Mouse (Mus musculus) macrophage (primary cell): Measurements from ENCODE around the gene Pold2. TPM values are rescaled to one million over a fixed set of nuclear protein-coding genes. Genes with fewer than 3 reads are reported as not detected.
"Not testable (repeated sequence)": the region's sequence is repeated elsewhere in the genome, so short reads cannot be mapped to it uniquely, and the experiment has no call there.

Experiments used
- H3K27ac ChIP-seq: fragments of 350-480 bp; formaldehyde crosslinking; 2 replicates; pipeline ENCODE4 v1.9.0; 2021
- H3K36me3 ChIP-seq: fragments of 350-480 bp; formaldehyde crosslinking; 2 replicates; pipeline ENCODE4 v1.9.0; 2021; ENCODE audit errors: inconsistent target
- H3K4me3 ChIP-seq: fragments of 350-480 bp; formaldehyde crosslinking; 2 replicates; pipeline ENCODE4 v1.9.0; 2021; ENCODE audit errors: inconsistent target
- H3K79me2 ChIP-seq: fragments of 350-480 bp; formaldehyde crosslinking; 2 replicates; pipeline ENCODE4 v1.9.0; 2021; ENCODE audit errors: inconsistent target
- WGBS: methylation state at CpG from one replicate; pipeline ENCODE4 v1.1.7; 2026; ENCODE audit warnings: inconsistent platforms; ENCODE audit not compliant: missing documents; 5-methylcytosine and 5-hydroxymethylcytosine counted together
- polyA plus RNA-seq: library from polyadenylated mRNA; stranded (reverse); fragments of 250-400 nt; gene quantifications from 3 replicates; pipeline ENCODE4 v1.2.4, GENCODE M21; 2018; ENCODE audit warnings: inconsistent platforms

Pold2 gene
- polyA plus RNA-seq, 1 experiment from 2014 or later = 9.5 TPM

DNA sequence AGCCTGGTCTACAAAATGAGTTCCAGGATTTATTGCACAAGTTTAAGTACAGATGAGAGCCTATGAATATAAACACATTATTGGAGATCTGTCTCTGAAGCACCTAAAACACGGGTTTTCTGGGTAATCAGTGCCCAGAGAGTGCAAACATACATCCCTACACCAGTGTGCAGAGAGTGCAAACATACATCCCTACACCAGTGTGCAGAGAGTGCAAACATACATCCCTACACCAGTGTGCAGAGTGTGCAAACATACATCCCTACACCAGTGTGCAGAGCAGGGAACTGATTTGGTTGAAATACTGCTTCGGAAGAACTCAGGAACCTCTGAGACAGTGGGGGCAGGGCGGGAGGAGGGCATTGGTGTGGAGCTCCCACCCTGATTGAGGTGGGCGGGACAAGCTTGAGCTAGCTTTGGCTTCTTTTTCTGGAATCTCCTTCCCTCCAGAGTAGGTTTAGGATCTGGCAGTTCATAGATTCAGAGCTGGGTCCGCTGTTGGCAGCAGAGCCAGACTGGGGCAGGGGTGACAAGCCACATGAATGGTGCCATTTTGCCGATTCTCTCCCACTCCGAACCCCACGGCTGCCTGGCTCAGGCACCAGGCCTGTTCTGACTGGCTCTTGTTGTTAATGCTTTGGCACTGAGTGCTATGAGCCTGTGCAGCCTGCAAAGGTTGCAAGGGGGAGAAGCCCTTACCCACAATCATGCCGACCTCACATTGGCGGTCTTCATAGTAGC is 27.9 kb upstream of the Pold2 start:
- Histone ChIP-seq H3K4me3 (no peak overlapping the region), H3K79me2 (no peaks in the 10 kb centered on the region), H3K27ac (no peak overlapping the region), H3K36me3 (no peaks in the 10 kb centered on the region)
- WGBS = 81% methylated on average over 10 of the region's 10 CpGs

DNA sequence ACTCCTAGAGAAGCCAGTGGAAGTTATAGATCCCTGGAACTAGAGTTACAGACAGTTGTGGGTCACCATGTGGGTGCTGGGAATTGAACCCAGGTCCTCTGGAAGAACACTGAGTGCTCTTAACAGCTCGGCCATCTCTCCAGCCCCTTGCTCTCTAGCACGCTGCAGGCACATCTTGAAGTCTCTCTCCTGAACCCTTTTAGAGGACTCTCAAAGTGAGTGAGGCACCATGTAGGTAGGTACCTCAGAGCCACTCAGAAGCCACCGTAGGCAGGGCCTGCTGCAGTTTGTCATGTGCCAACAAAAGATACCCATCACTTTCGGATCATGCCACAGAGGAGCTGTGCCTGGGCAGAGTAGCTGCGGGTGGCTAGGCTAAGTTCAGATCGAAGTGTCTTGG is 26.8 kb upstream of the Pold2 start:
- H3K4me3 ChIP-seq = no peak overlapping the region
- 92% methylated on average over 6 of the region's 6 CpGs for WGBS
- H3K36me3 ChIP-seq = no peaks in the 10 kb centered on the region
- H3K27ac ChIP-seq = no peak overlapping the region
- H3K79me2 ChIP-seq = no peaks in the 10 kb centered on the region

DNA sequence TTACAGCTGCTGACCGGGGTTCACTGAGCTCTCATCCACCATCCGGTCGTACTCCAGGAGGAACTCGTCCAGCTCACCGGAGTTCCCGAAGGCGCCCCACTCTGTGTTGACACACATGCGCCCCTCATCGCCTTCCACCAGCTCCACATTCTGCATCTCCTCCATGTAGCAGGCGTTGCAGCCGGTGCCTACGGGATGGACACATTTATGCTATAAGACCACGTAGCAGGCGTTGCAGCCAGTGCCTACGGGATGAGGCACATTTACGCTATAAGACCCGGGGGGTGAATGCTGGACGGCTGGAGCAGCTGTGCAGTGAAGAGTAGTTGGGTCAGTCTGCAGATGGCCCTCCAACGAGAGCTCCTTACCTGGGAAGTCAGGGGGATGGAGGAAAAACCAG is 26.3 kb upstream of the Pold2 start:
- H3K79me2 ChIP-seq = no peaks in the 10 kb centered on the region
- no peaks in the 10 kb centered on the region for H3K36me3 ChIP-seq
- WGBS = 94% methylated on average over 19 of the region's 19 CpGs
- H3K4me3 ChIP-seq = no peak overlapping the region
- H3K27ac ChIP-seq = no peak overlapping the region

DNA sequence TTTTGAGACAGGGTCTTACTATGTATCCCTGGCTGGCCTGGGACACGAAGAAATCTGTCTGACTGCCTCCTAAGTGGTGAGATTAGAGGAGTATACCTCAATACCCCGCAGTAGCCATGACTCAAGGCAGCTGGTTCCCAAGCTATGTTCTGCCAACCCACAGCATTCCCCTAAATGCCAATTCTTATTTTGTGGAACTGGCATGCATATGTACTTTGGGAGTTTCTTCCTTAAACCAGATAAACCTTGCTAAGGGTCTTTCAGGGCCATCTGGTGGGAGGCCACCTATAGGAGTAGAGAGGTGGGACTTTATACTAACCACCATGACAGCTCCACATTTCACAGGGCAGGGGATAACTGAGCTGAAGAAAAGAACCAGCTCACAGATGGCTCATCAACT is 25.8 kb upstream of the Pold2 start:
- WGBS = 87% methylated on average over 2 of the region's 2 CpGs
- Histone ChIP-seq H3K4me3 (no peak overlapping the region), H3K27ac (no peak overlapping the region), H3K79me2 (no peaks in the 10 kb centered on the region), H3K36me3 (no peaks in the 10 kb centered on the region)

DNA sequence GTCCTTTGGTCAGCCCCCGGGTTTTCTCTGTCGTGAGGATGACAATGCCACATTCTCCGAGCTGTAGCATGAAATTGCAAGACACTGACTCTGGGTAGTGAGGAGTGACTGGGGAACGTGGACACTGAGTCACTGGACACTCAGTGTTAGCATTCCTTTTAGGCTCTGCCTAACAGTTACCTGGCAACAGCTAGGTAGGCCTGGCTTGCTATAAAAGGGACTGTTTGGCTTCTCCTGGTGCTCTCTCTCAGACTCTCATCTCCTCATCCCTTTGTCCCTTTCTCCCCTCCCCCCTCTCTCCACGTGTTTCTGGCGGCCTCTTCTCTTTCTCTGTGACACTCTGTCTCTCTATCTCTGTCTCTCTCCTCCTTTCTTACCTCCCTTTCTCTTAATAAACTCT is 24.3 kb upstream of the Pold2 start:
- Histone ChIP-seq H3K36me3 (no peaks in the 10 kb centered on the region), H3K27ac (no peak overlapping the region), H3K79me2 (no peaks in the 10 kb centered on the region), H3K4me3 (no peak overlapping the region)
- WGBS = 52% methylated on average over 6 of the region's 6 CpGs

DNA sequence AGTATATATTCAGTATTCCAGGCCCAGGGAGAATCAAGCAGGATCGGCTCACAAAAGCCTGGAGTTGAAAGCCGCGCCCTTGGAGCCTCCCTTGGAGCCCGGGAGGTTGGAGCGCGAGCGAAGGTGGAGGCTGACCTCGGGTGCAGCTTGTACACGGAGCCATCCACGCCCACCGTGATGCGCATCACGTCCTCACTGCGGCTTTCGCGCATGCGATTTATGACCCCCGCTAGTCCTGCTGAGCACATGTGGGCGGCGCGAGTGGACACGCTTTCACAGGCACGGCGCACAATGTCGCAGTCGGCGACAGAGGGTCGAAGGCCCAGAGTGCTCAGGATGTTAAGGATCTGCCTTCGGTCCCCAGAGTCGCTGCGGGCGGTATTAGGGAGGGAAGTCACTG is 23.9 kb upstream of the Pold2 start:
- no peaks in the 10 kb centered on the region for H3K79me2 ChIP-seq
- H3K27ac ChIP-seq = no peak overlapping the region
- H3K36me3 ChIP-seq = no peaks in the 10 kb centered on the region
- H3K4me3 ChIP-seq = no peak overlapping the region
- WGBS = 30% methylated on average over 32 of the region's 32 CpGs

DNA sequence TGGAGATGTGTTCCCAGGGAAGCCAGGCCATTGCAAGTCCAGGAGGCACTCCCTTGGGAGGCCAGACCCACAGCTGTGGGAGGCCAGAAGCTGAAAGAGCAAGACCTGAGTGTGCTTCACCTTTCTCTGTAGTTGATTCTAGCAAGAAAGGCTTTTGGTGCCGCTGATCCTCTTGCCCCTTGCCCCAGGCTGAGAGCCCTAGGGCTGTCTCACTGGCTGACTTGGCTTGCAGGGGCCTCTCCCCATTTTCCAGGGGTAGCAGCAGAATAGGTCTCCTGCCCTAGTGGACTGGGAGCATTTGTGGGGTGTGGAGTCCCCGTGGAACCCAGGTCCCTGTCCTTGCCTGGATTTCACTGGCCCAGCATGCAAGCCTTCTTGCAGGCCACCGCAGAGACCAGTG is 23.2 kb upstream of the Pold2 start:
- Histone ChIP-seq H3K27ac (no peak overlapping the region), H3K4me3 (no peak overlapping the region), H3K36me3 (no peaks in the 10 kb centered on the region), H3K79me2 (no peaks in the 10 kb centered on the region)
- 65% methylated on average over 3 of the region's 3 CpGs for WGBS

DNA sequence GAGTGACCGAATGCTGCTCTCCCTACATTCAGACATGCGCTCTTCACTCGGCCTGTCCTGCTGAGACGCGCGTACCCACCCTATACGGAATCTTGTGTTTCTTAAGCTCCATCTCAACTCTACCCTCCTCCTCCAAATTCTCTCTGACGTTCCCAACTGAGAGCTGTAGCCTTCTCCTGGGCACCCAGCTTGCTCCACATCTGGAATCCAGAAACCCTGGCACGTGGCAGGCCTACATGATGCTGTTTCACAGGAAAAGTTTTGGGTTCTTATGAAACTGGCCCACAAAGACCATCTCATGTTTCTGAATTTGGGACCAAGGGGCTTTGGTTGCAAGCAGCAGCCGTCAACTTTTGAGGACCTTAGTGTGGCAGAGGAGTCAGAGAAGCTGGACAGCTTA is 21.2 kb upstream of the Pold2 start:
- Histone ChIP-seq H3K4me3 (no peak overlapping the region), H3K27ac (no peak overlapping the region), H3K36me3 (no peaks in the 10 kb centered on the region), H3K79me2 (no peaks in the 10 kb centered on the region)
- WGBS = 89% methylated on average over 10 of the region's 10 CpGs

DNA sequence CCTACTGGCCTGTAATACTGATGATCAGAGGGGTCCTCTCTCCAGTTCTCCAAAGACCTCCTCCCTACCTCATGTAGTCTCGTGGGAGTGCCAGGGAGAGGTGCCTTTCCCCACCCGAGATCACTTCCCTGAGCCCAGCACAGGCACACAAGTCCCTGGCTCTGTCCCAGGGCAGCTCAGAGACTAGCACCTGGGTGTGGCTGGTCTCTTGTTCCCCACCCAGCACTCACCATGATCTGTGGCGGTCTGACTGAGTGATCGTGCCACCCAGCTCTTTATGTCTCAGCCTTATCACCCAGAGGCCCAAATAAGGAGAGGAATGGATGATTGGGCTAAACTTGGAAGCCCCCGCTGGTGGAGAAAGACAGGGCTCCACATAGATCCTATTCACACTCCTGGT is 20.4 kb upstream of the Pold2 start, which contains the start of gene Myl7:
Gene Myl7, minus strand, starts transcription at position 252 of the 400 bp plus-strand sequence.
- H3K27ac ChIP-seq = no peak within 1 kb of the TSS
- 77% methylated on average over 5 of the region's 5 CpGs for WGBS
- H3K4me3 ChIP-seq = no peak within 1 kb of the TSS
- no peaks in the 10 kb centered on the region for H3K36me3 ChIP-seq
- H3K79me2 ChIP-seq = no peaks in the 10 kb centered on the region

DNA sequence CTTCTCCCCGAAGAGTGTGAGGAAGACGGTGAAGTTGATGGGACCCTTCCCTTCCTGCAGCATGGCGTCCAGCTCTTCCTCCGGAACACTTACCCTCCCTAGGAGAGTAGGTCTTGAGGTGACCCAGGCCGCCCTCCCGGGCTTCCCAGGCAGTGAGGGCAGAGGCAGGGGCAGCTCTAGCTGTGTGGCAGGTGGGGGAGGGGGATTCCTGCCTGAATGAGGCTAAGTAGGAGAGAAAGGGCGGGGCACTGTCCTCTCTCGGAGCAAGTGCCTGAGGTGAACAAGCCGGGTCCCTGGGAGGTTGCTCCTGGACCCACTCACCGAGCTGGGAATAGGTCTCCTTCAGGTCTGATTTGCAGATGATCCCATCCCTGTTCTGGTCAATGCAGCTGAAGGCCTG is 19.7 kb upstream of the Pold2 start:
- Histone ChIP-seq H3K79me2 (no peaks in the 10 kb centered on the region), H3K27ac (no peak overlapping the region), H3K36me3 (no peaks in the 10 kb centered on the region), H3K4me3 (no peak overlapping the region)
- 19% methylated on average over 10 of the region's 10 CpGs for WGBS

DNA sequence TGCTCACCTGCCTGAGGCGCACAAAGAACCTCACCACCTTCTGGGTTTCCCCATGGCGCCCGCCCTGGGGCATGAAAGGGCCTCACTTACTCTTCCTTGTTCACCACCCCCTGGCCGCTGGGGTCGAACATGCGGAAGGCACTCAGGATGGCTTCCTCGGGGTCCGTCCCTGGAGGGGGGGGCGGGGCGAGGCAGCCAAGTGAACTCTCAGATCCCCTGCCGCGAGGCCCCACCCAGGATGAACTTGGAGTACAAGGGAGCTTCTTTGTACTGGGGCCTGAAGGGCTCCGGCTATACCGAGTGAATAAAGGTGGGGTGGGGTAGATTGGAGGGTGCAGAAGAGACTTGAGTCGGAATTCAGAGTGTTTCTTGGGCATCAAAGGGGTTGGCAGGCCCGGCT is 19.1 kb upstream of the Pold2 start:
- no peak overlapping the region for H3K27ac ChIP-seq
- no peaks in the 10 kb centered on the region for H3K79me2 ChIP-seq
- WGBS = 25% methylated on average over 14 of the region's 16 CpGs
- no peaks in the 10 kb centered on the region for H3K36me3 ChIP-seq
- H3K4me3 ChIP-seq = no peak overlapping the region

DNA sequence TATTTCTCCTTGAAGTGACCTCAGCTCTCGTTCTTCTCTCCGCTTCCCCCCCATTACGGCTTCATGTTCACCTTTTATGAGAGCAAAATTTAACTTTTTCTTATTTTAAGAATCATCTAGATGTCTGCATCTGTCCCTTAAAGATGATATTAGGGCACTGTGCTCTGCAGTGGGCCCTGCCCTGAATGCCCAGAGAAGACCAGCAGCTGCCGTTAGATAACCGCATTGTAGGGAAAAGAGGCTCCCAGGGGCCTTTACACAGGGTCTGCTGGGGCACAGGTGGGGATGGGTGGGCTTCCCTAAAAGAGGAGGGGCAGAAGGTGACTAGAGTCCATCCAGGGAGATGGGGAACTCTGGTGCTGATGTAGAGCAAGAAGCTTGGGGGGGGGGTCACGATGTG is 15.7 kb upstream of the Pold2 start:
- no peak overlapping the region for H3K27ac ChIP-seq
- 85% methylated on average over 6 of the region's 6 CpGs for WGBS
- no peaks in the 10 kb centered on the region for H3K36me3 ChIP-seq
- no peaks in the 10 kb centered on the region for H3K79me2 ChIP-seq
- no peak overlapping the region for H3K4me3 ChIP-seq

DNA sequence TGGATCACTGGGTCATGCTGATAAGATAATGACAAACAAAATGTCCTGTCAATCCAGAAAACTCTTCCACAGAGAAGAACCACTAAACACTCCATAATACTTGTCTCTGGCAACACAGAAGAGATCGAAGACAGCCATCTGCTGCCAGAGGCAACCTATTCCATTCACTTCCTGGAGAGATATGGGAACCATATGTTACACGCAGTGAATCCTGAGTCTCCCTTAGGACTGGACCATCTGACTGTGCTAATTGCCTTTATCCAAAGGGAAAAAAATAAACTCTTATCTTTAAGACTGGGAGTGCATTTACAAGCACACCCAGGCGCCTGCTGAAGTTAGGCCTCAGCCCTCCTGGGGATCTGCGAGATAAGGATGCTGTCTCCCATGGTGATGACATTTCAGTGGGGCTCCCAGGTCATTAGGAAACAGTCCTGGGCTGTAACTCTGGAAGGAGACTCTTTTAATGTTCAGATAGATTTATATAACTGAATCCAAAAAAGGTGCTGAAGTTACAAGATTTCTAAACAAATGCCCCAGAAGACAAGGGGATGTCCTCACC is 14.8 kb upstream of the Pold2 start:
- Histone ChIP-seq H3K79me2 (no peaks in the 10 kb centered on the region), H3K36me3 (no peaks in the 10 kb centered on the region), H3K4me3 (no peak overlapping the region), H3K27ac (no peak overlapping the region)
- 96% methylated on average over 4 of the region's 4 CpGs for WGBS

DNA sequence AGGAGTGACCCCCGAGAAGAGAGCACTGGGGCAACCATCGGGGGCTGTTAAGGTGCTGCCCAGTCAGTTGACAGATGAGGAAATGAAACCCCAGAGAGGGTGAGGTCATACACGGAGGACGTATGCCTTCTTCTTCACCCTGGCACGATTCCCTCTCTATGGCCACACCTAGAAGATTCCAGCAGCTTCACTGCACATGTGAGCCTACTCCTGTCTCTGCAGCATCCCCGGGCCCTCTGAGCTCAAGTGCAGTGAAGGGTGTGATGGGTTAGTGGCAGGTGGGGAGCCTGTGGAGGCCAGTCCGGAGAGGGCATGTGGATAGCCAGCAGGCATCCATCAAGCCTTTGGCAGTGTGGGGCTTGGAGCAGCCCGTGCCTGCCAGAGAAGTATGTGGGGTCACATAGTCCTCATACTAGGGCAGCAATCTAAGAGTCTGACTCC is 14.1 kb upstream of the Pold2 start:
- Histone ChIP-seq H3K4me3 (no peak overlapping the region), H3K79me2 (no peaks in the 10 kb centered on the region), H3K36me3 (no peaks in the 10 kb centered on the region), H3K27ac (no peak overlapping the region)
- WGBS = 30% methylated on average over 8 of the region's 8 CpGs

DNA sequence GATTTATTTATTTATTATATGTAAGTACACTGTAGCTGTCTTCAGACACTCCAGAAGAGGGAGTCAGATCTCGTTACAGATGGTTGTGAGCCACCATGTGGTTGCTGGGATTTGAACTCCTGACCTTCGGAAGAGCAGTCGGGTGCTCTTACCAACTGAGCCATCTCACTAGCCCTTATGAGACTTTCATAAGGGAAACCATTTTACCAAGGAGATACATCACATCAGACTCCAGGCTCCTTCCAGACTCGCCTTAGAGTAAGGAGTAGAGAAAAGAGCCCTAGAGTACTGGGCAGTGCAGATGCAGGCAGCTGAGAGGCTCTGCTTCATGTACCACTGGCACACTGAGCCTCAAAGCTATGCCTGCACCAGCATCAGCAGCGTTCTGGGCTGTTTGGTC is 10.5 kb upstream of the Pold2 start:
- WGBS = 70% methylated on average over 4 of the region's 5 CpGs
- H3K27ac ChIP-seq, H3K36me3 ChIP-seq, H3K79me2 ChIP-seq, H3K4me3 ChIP-seq: not testable (repeated sequence)

DNA sequence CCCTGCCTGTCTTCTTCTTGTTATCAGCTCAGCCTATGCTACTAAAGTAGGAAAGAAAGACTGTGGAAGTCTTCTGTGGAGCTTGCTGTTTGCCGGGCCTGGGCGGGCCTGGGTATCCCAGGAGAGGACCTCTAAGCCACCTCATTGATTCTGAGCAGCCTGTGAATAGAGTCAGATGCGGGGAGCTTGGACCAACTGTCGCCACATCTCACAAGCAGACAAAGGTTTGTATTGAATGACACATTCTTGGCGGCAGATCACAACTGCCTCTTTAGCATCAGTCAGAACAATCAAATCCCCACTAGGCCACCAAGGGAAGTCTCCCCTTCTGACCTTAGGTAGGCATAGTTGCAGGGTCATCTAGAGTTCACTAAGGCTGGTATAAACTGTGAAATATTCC is 9.2 kb upstream of the Pold2 start:
- Histone ChIP-seq H3K27ac (no peak overlapping the region), H3K36me3 (no peaks in the 10 kb centered on the region), H3K79me2 (no peaks in the 10 kb centered on the region), H3K4me3 (no peak overlapping the region)
- WGBS = 86% methylated on average over 5 of the region's 5 CpGs
